ENCODE assay signal across 14 mouse cellular contexts in genomic region chr2:29495271-29495670, GRCm38 (mm10).
A peak's percentile ranks its signal among the peaks of the same experiment; 100 is the strongest.
DNase-seq lines count a peak whose midpoint lies in the region; ATAC-seq and TF ChIP-seq lines count a peak whose summit lies in the region.
"Had no signal": no experiment of that assay in that cellular context is flagged by ENCODE, and none has a peak within 500 bp of the region (broad histone marks: within the 10 kb centered on the region; RNA-seq: fewer than 3 reads in every experiment).

No protein-coding gene starts in this region.

- ATAC-seq in megakaryocyte-erythroid progenitor cell, adult 5-6 weeks (replicated peaks; ENCODE audit: low FRiP score, low TSS enrichment, poor library complexity, severe bottlenecking) = no peak

- no peak overlapping the region; the same call in 1 of the 2 replicates for H3K4me3 ChIP-seq in layer of hippocampus, adult 2 months
- H3K4me3 ChIP-seq: embryonic facial prominence, embryonic 13.5 days; heart, embryonic 10.5 days; liver, embryonic 13.5 days had no signal

- peak overlapping the region; percentile 81 for H3K27ac ChIP-seq in layer of hippocampus, adult 2 months
- H3K27ac ChIP-seq: embryonic facial prominence, embryonic 13.5 days; heart, embryonic 10.5 days; liver, embryonic 13.5 days; stomach, postnatal 0 days had no signal

- TF ChIP-seq CTCF in layer of hippocampus, adult 2 months (conservative IDR thresholded peaks at IDR 0.05) = no peak

- DNase-seq in cerebellum, adult 11-12 months = peak; percentile 55
- DNase-seq in cerebellum, adult 11 months = no peak
- peak; percentile 43 to 73 for DNase-seq in layer of hippocampus, adult 18-20 months (ENCODE audit: low spot score in 2 of 2)
- no peak for DNase-seq in layer of hippocampus, postnatal 25 days (ENCODE audit: extremely low spot score in 1 of 2, low spot score in 1 of 2)
- peak; percentile 65 to 74 for DNase-seq in cerebellum, postnatal 10 days
- peak in 1 of 2 experiments; percentile 63 for DNase-seq in layer of hippocampus, adult 2 months (ENCODE audit: low spot score in 2 of 2)
- DNase-seq in adrenal gland, postnatal 4 days (ENCODE audit: low spot score in 2 of 2) = no peak
- DNase-seq: liver, embryonic 13.5 days; lung, postnatal 4 days; right cerebral cortex, postnatal 14 days had no signal

Comparison
In these comparisons a context has a peak if more than half of its experiments do, and no peak if none do; other contexts are left out.
1. DNase-seq: peak in cerebellum, adult 11-12 months (single experiment), layer of hippocampus, adult 18-20 months (2 of 2) and cerebellum, postnatal 10 days (2 of 2); none in cerebellum, adult 11 months (single experiment), layer of hippocampus, postnatal 25 days (0 of 2) and adrenal gland, postnatal 4 days (0 of 2).